Mouse (Mus musculus): Measurements from ENCODE around the gene Bend5. TPM values are rescaled to one million over a fixed set of nuclear protein-coding genes. Genes with fewer than 3 reads are reported as not detected.

Bend5 gene
- polyA plus RNA-seq, 1 experiment from 2014 or later: 17.7 TPM

GRCm38 (mm10) chr4:111502965-111503727 lies 88.3 kb downstream of the Bend5 start:
- H3K4me1 ChIP-seq (ENCODE audit: control insufficient read depth, insufficient read depth, low read length): no peaks in the 10 kb centered on the region
- no peak overlapping the region for H3K27ac ChIP-seq (ENCODE audit: low read depth, low read length)
- no peak overlapping the region for H3K4me3 ChIP-seq (ENCODE audit: low read depth, low read length)
- ATAC-seq (replicated peaks; ENCODE audit: insufficient number of reproducible peaks, low FRiP score, low TSS enrichment): no peak
- H3K4me2 ChIP-seq: no peak overlapping the region
- H3K9me3 ChIP-seq (replicated peaks; ENCODE audit: control insufficient read depth, low read length): no peaks in the 10 kb centered on the region
- H3K9ac ChIP-seq (ENCODE audit: low read depth, low read length): no peak overlapping the region
- H3K36me3 ChIP-seq (ENCODE audit: control insufficient read depth, insufficient read depth, low read length): no peaks in the 10 kb centered on the region
- H3K27me3 ChIP-seq (ENCODE audit: control insufficient read depth, insufficient read depth, low read length): no peaks in the 10 kb centered on the region
- 37% methylated on average over 5 of the region's 5 CpGs for WGBS (ENCODE audit: insufficient replicate concordance)

- Histone ChIP-seq H3K27ac (ENCODE audit: low read depth, low read length) (no peak overlapping the region), H3K4me3 (ENCODE audit: low read depth, low read length) (no peak overlapping the region), H3K4me2 (no peak overlapping the region), H3K27me3 (ENCODE audit: control insufficient read depth, insufficient read depth, low read length) (no peaks in the 10 kb centered on the region), H3K9me3 (replicated peaks; ENCODE audit: control insufficient read depth, low read length) (no peaks in the 10 kb centered on the region), H3K36me3 (ENCODE audit: control insufficient read depth, insufficient read depth, low read length) (no peaks in the 10 kb centered on the region), H3K4me1 (ENCODE audit: control insufficient read depth, insufficient read depth, low read length) (no peaks in the 10 kb centered on the region), H3K9ac (ENCODE audit: low read depth, low read length) (no peak overlapping the region)
- ATAC-seq (replicated peaks; ENCODE audit: insufficient number of reproducible peaks, low FRiP score, low TSS enrichment): no peak
- 80% methylated on average over 2 of the region's 2 CpGs for WGBS (ENCODE audit: insufficient replicate concordance)
These were observed 90.1 kb downstream of the Bend5 start for GRCm38 (mm10) chr4:111504952-111505351.

All from heart, embryonic 11.5 days (tissue).